Mouse (Mus musculus): ENCODE measurements around the gene Rap1gap2. TPM values are rescaled to one million over a fixed set of nuclear protein-coding genes. Genes with fewer than 3 reads are reported as not detected.

Rap1gap2 gene
- polyA plus RNA-seq, 1 experiment from 2014 or later = 3.8 TPM

GRCm38 (mm10) chr11:74551568-74551967, 59.1 kb downstream of the Rap1gap2 start:
- no peak overlapping the region for H3K27ac ChIP-seq
- H3K4me2 ChIP-seq = no peak overlapping the region
- no peaks in the 10 kb centered on the region for H3K9me3 ChIP-seq (replicated peaks)
- no peak overlapping the region for H3K4me3 ChIP-seq
- no peaks in the 10 kb centered on the region for H3K27me3 ChIP-seq
- H3K9ac ChIP-seq = no peak overlapping the region
- WGBS = 68% methylated on average over 6 of the region's 6 CpGs
- peaks cover 23% of the 10 kb centered on the region for H3K4me1 ChIP-seq (replicated peaks)
- ATAC-seq (replicated peaks; ENCODE audit: insufficient number of reproducible peaks, insufficient read depth, low FRiP score, low read depth) = no peak
- no peaks in the 10 kb centered on the region for H3K36me3 ChIP-seq

GRCm38 (mm10) chr11:74550615-74551102, 60.1 kb downstream of the Rap1gap2 start:
- no peak overlapping the region for H3K4me2 ChIP-seq
- WGBS = 41% methylated on average over 5 of the region's 5 CpGs
- H3K27me3 ChIP-seq = no peaks in the 10 kb centered on the region
- peak; percentile 25; the same call in 1 of the 2 replicates for ATAC-seq (replicated peaks; ENCODE audit: insufficient number of reproducible peaks, insufficient read depth, low FRiP score, low read depth)
- H3K36me3 ChIP-seq = no peaks in the 10 kb centered on the region
- peak overlapping the region; percentile 35; the same call in 1 of the 2 replicates for H3K27ac ChIP-seq
- no peaks in the 10 kb centered on the region for H3K9me3 ChIP-seq (replicated peaks)
- H3K9ac ChIP-seq = no peak overlapping the region
- H3K4me3 ChIP-seq = no peak overlapping the region
- H3K4me1 ChIP-seq (replicated peaks) = peaks cover 15% of the 10 kb centered on the region

GRCm38 (mm10) chr11:74548781-74549382, 61.8 kb downstream of the Rap1gap2 start:
- ATAC-seq (replicated peaks; ENCODE audit: insufficient number of reproducible peaks, insufficient read depth, low FRiP score, low read depth) = no peak

GRCm38 (mm10) chr11:74546933-74547694, 63.6 kb downstream of the Rap1gap2 start:
- Histone ChIP-seq H3K4me2 (peak overlapping the region; percentile 75), H3K4me1 (replicated peaks) (peaks cover 9% of the 10 kb centered on the region), H3K9me3 (replicated peaks) (no peaks in the 10 kb centered on the region), H3K27ac (peak overlapping the region; percentile 48), H3K4me3 (peak overlapping the region; percentile 38), H3K36me3 (no peaks in the 10 kb centered on the region), H3K27me3 (no peaks in the 10 kb centered on the region), H3K9ac (no peak overlapping the region)
- ATAC-seq (replicated peaks; ENCODE audit: insufficient number of reproducible peaks, insufficient read depth, low FRiP score, low read depth) = peak; percentile 63; the same call in 1 of the 2 replicates
- WGBS = 2% methylated on average over 16 of the region's 16 CpGs

More at GRCm38 (mm10) chr11:74548781-74549382, 61.8 kb downstream of the Rap1gap2 start:
- Histone ChIP-seq H3K27ac (no peak overlapping the region), H3K4me2 (no peak overlapping the region), H3K9ac (no peak overlapping the region), H3K9me3 (replicated peaks) (no peaks in the 10 kb centered on the region), H3K27me3 (no peaks in the 10 kb centered on the region), H3K36me3 (no peaks in the 10 kb centered on the region), H3K4me1 (replicated peaks) (peaks cover 9% of the 10 kb centered on the region), H3K4me3 (no peak overlapping the region)
- 26% methylated on average over 7 of the region's 7 CpGs for WGBS

GRCm38 (mm10) chr11:74546165-74546564, 64.5 kb downstream of the Rap1gap2 start:
- ATAC-seq (replicated peaks; ENCODE audit: insufficient number of reproducible peaks, insufficient read depth, low FRiP score, low read depth) = no peak
- Histone ChIP-seq H3K9me3 (replicated peaks) (no peaks in the 10 kb centered on the region), H3K27ac (no peak overlapping the region), H3K4me2 (no peak overlapping the region), H3K9ac (no peak overlapping the region), H3K27me3 (no peaks in the 10 kb centered on the region), H3K36me3 (no peaks in the 10 kb centered on the region), H3K4me3 (no peak overlapping the region), H3K4me1 (replicated peaks) (peaks cover 9% of the 10 kb centered on the region)
- 40% methylated on average over 4 of the region's 4 CpGs for WGBS

GRCm38 (mm10) chr11:74545560-74545959, 65.2 kb downstream of the Rap1gap2 start:
- H3K9ac ChIP-seq = no peak overlapping the region
- H3K27ac ChIP-seq = no peak overlapping the region
- 90% methylated on average over 2 of the region's 2 CpGs for WGBS
- no peak for ATAC-seq (replicated peaks; ENCODE audit: insufficient number of reproducible peaks, insufficient read depth, low FRiP score, low read depth)
- peaks cover 6% of the 10 kb centered on the region for H3K4me1 ChIP-seq (replicated peaks)
- no peaks in the 10 kb centered on the region for H3K36me3 ChIP-seq
- H3K4me3 ChIP-seq = no peak overlapping the region
- no peak overlapping the region for H3K4me2 ChIP-seq
- no peaks in the 10 kb centered on the region for H3K27me3 ChIP-seq
- no peaks in the 10 kb centered on the region for H3K9me3 ChIP-seq (replicated peaks)

GRCm38 (mm10) chr11:74537352-74537751, 73.4 kb downstream of the Rap1gap2 start:
- Histone ChIP-seq H3K27me3 (no peaks in the 10 kb centered on the region), H3K9ac (no peak overlapping the region), H3K4me3 (no peak overlapping the region), H3K4me2 (no peak overlapping the region), H3K27ac (no peak overlapping the region), H3K9me3 (replicated peaks) (no peaks in the 10 kb centered on the region), H3K36me3 (no peaks in the 10 kb centered on the region), H3K4me1 (replicated peaks) (peaks cover 10% of the 10 kb centered on the region)
- ATAC-seq (replicated peaks; ENCODE audit: insufficient number of reproducible peaks, insufficient read depth, low FRiP score, low read depth) = no peak
- WGBS = 70% methylated on average over 4 of the region's 4 CpGs

- no peak overlapping the region for H3K9ac ChIP-seq
- ATAC-seq (replicated peaks; ENCODE audit: insufficient number of reproducible peaks, insufficient read depth, low FRiP score, low read depth) = peak; percentile 64
- H3K4me2 ChIP-seq = peak overlapping the region; percentile 21; the same call in 1 of the 2 replicates
- peaks cover 10% of the 10 kb centered on the region for H3K4me1 ChIP-seq (replicated peaks)
- H3K27ac ChIP-seq = no peak overlapping the region
- WGBS = 42% methylated on average over 14 of the region's 14 CpGs
- no peak overlapping the region for H3K4me3 ChIP-seq
- H3K9me3 ChIP-seq (replicated peaks) = no peaks in the 10 kb centered on the region
- no peaks in the 10 kb centered on the region for H3K36me3 ChIP-seq
- no peaks in the 10 kb centered on the region for H3K27me3 ChIP-seq
These were observed 74.4 kb downstream of the Rap1gap2 start for GRCm38 (mm10) chr11:74536140-74536842.

GRCm38 (mm10) chr11:74534380-74534779, 76.3 kb downstream of the Rap1gap2 start:
- peaks cover 10% of the 10 kb centered on the region for H3K4me1 ChIP-seq (replicated peaks)
- H3K9ac ChIP-seq = no peak overlapping the region
- no peaks in the 10 kb centered on the region for H3K27me3 ChIP-seq
- no peak overlapping the region for H3K4me2 ChIP-seq
- no peaks in the 10 kb centered on the region for H3K36me3 ChIP-seq
- WGBS = 57% methylated on average over 7 of the region's 7 CpGs
- H3K27ac ChIP-seq = no peak overlapping the region
- ATAC-seq (replicated peaks; ENCODE audit: insufficient number of reproducible peaks, insufficient read depth, low FRiP score, low read depth) = no peak
- H3K9me3 ChIP-seq (replicated peaks) = no peaks in the 10 kb centered on the region
- no peak overlapping the region for H3K4me3 ChIP-seq

GRCm38 (mm10) chr11:74533050-74533449, 77.7 kb downstream of the Rap1gap2 start:
- Histone ChIP-seq H3K9ac (no peak overlapping the region), H3K4me2 (no peak overlapping the region), H3K36me3 (no peaks in the 10 kb centered on the region), H3K9me3 (replicated peaks) (no peaks in the 10 kb centered on the region), H3K4me1 (replicated peaks) (peaks cover 10% of the 10 kb centered on the region), H3K27ac (no peak overlapping the region), H3K4me3 (no peak overlapping the region), H3K27me3 (no peaks in the 10 kb centered on the region)
- 90% methylated on average over 2 of the region's 2 CpGs for WGBS
- no peak for ATAC-seq (replicated peaks; ENCODE audit: insufficient number of reproducible peaks, insufficient read depth, low FRiP score, low read depth)

- Histone ChIP-seq H3K4me2 (no peak overlapping the region), H3K27ac (no peak overlapping the region), H3K27me3 (no peaks in the 10 kb centered on the region), H3K36me3 (no peaks in the 10 kb centered on the region), H3K9me3 (replicated peaks) (no peaks in the 10 kb centered on the region), H3K4me1 (replicated peaks) (peaks cover 10% of the 10 kb centered on the region), H3K9ac (no peak overlapping the region), H3K4me3 (no peak overlapping the region)
- no peak for ATAC-seq (replicated peaks; ENCODE audit: insufficient number of reproducible peaks, insufficient read depth, low FRiP score, low read depth)
- 59% methylated on average over 4 of the region's 4 CpGs for WGBS
These were observed 78.3 kb downstream of the Rap1gap2 start for GRCm38 (mm10) chr11:74532401-74532800.
